Mouse (Mus musculus): ENCODE measurements around the gene H2afy.

Gene H2afy

DNA sequence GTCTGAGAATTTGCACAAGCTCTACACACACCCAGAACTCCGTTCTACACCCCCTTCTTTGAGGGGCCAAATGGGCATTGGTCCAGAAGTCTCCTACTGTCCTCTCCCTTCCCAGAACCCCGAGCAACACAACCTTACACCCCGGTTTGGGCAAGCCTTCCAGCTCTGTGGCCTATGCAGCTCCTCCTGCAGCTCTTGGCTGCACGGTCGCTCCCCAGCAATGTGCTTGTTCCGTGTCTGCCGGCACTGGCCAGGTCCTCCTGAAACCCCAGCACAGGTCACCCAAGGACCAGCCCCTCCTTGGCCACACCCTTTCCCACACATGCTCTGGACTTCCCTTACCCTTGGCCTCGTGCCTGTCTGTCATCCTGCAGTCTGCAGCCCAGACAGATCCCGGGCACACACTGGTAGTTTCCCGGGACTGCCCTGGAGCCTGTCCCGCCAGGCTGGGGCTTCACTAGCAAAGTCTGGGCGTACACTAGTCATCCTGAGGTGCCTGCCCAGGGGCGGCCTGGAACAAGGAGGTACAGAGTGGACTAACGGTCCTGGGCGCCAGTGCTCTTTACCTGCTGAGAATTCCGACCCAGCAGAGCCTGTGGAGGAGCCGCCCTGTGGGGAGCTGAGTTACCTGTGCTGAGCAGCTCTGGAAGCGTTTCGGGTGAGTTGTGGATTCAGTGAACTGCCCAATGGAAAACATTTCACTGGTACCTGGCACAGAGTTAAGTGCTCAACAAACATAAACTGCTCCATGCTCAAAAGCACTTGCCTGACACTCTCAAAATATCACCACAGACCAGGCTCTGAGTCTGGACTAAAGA, 22.5 kb downstream of the H2afy start:
- no peak for DNase-seq (ENCODE audit: extremely low read depth, low read depth, low spot score)

DNA sequence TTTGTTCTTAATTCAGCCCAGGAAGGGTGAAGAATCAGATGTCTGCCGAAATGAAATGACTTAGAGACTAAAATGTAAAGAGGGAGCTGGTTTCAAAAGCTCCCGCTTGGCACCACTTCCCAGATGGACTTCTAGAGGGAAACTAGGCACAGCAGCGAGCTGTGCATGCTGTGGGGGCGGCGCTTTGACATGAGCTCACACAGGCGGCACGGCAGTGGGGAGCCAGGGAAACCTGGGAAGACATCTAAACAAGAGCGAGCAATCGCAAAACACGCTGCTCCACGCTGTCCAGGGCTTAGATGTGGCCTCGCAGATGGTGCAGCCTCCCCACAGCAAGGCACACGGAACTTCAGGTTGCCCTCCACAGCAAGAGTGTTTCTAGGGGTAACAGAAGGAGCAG, 23.2 kb downstream of the H2afy start:
- DNase-seq (ENCODE audit: extremely low read depth, low read depth, low spot score): no peak

DNA sequence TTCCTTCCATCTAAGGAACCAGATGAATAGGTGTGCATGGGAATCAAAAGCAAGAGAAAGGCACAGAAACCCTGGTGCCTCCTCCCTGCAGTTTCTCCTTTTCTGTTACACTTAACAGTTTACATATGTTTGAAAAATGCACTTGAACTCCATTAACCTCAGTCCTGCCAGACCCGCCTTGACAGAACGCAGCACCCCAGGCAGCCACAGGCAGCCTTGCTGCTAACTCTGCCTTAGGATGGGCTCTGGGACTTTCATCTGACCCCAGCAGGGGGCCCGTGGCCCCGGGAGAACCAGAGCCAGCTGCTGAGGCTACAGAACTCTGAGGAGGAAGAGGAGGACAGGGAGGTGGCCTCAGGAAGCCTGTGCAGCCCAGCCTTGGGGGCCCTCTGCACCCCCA, 23.7 kb downstream of the H2afy start:
- no peak for DNase-seq (ENCODE audit: extremely low read depth, low read depth, low spot score)

DNA sequence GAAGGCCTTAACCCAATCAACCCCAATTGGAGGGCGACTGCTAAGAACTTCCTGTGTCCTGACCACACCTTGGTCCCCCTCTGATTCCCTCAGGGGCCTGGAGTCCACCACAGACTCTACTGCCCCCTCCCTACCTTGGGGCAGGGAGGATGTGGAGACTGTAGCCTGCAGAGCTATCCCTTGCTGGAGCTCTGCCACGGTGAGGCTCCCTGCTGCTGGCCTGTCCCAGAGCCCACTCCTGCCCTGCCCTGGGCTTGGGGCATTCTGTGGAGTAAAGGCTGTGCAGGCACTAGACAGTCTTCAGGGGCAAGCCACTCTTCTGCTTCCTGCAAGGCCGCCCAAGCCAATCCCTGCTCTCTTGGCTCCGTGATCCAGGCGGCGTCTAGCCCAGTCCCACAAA, 24.6 kb downstream of the H2afy start:
- no peak for DNase-seq (ENCODE audit: extremely low read depth, low read depth, low spot score)

DNA sequence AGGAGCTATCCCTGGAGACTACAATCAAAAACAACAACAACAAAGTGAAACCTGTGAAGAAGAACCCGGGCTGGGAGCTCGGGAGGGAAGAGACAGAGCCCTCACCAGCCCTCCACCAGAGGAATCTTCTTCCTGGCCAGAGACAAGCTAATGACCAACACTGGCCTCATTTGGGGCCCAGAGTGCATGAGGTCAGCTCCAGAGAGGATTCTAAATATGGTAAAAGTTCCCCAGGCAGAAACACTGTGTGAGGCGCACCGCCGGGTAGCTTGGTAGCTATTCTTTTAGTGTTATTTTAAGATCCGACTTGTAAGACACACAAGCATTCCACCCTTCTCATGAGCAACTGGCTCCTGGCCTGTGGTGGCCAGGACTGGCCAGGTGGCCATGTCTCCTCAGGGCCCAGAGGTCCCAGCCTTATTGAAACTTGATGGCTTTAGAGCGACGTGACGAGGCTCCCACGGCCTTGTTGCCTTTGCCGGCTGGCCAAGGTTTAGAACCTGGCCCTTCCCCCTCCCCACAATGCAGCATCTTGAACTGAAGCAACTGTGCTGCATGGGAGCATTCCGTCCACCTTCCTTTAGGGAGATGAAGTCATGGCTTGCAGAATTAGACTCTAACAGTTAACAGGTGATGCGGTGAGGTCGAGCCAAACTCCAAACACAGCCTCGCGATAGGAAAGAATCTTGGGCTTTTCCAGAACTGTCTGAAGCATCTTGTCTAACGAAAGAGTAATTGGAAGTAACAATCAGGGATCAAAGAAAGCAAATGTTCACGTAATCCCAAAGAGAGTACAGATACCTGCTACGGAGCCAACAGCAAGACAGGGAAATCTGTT, 25.2 kb downstream of the H2afy start:
- no peak for DNase-seq (ENCODE audit: extremely low read depth, low read depth, low spot score)

DNA sequence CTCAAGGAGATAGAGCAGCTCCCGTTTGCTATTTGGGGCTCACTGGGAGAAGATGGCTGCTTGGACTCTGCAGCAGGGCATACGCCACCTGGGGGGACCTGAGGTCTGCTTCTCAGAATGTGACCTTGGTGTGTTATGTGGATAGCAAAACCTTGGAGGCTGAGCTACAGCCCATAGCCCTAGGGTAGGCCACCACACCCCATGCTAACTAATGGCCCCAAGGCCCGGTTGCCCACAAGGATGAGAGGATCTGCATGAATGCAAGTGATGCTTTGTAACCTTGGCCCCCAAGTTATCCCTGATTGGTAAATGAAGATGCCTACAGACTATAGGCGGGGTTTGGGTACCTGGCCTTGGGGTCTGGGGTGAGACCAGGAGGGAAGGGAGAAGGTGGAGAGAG, 26.5 kb downstream of the H2afy start:
- DNase-seq (ENCODE audit: extremely low read depth, low read depth, low spot score): no peak

DNA sequence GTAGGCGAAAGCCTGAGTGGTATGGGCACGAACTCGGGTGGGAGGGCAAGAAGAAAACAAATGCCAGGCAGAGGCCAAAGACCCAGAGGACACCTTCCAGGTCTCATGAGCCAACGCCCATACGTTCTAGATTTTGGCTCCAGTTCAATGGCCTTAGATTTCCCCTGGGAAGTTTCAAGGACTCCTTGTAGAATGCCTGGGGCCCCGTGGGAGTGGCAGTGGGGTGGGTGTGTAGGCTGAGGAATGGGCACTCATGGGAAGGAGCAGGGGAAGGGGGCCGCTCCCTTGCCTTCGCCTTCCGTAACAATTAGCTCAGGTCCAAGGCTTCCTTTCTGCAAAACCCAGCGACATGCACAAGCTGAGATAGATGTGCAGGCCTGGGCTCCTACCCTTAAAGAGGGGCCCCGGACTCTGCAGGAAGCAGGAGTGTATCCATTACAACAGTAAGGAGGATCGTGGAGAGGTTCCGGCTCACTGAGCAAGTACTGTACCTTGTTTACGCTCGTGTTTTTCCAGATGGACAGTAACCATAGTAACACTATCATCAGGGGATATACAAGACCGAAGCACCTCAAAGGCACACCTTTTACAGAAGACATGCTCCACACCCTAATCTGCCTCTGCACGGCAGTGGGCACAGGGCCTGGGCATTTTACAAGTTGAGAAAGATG, 27.2 kb downstream of the H2afy start:
- no peak for DNase-seq (ENCODE audit: extremely low read depth, low read depth, low spot score)

DNA sequence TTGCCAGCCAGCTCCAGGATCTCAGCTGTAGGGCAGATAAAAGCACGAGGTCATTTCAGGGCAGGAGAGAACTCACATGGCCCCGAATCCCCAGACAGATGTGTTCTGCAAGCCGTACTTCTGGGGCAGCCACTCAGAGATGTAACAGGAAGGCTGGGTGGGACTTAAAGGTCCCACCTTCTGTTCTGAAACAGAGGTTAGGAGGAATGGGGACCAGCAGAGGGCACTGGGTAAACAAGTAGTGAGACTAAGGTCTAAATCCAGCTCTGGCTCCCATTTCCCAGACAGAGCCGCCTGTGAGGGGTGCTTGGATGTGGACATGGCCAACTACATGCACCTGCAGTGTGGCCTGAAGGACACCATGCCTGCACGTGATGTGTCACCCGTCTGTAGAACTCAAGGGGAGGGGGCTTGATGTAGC, 31.2 kb downstream of the H2afy start:
- no peak for DNase-seq (ENCODE audit: extremely low read depth, low read depth, low spot score)

DNA sequence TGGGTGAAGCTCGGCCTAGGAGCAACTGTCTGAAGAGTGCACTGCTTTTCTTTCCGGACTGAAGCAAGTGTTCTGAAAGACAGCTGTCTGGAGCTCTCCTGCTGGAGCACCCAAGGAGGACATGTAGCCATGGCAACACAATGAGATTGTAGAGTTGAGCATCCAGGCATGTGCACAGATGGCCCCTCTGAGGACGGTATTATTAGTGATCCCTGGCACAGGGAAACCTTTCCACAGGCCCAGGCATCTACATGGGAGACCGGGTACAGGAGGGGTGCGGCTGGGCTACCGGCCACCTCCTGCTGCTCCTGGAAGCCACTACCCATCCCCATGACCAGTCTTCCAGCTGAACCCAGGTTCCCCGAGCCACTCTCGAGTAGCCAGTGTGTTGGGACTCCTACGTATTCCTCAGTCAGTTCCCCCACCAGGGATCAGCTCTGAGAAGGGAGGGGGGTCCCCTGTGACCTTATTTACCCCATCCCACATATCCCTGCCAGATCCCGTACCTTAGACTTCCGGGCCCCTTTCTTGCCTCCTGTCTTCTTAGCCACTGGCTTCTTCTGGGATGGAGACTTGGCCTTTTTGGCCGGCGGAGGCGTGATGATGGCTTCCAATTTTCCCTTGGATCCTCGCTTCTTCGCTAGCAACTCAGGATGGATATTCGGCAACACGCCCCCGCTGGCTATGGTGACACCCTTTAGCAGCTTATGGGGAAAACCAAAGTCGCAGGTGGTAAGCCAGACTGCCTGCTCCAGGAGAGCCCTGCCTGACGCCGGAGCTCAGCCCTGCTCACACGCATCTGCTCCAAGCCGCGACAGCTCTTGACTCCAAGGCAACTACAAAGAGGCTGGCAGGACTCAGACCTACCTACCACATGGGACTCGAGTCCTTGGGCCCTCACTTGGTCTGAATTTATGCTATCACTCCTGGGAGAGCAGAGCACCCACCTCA, 32.1 kb downstream of the H2afy start:
- no peak for DNase-seq (ENCODE audit: extremely low read depth, low read depth, low spot score)

DNA sequence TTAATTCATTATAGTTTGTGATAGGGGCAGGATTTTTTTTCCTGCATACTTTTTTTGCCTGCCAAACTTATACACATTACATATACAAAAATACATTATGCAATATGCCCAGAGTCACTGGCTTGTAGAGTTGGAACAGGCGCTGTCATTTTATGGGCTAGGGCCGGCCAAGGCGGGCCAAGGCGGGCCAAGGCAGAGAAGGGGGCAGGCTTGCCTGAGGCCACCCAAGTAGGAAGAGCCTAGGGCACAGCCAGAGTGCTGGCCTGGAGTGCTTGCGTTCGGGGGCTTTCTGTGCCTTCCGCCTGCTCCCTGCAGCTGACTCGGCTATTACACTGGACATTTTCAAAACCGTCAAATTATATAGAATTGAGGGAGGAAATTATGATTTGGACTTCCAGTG, 34.0 kb downstream of the H2afy start:
- no peak for DNase-seq (ENCODE audit: extremely low read depth, low read depth, low spot score)

DNA sequence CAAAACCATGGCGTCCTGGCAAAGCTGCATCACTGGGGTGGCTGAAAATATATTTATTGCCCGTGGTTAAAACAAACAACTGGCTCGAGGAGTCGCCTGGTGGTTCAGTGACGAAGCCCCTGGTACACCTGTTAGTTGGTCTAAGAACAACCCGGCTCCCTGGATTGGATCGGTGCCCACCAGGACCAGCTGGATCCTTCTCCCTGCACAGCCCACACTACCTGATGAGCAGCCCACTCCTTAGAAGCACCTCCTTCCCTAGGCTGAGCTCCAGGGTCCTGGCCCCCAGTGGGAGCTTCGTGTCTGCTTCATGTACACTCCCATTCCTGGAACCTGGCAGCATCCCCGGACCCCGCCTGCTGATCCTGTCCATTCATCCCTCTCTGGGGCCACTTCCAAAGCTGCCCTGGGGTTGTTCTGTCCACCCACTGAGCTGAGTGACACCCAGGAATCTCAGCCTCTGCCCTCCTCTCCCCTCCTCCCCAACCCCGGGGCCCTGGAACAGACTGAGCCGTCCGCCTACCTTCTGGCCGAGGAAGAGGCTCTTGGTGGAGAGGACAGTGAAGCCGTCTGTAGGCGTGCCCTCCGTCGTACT, 40.5 kb downstream of the H2afy start:
- peak; percentile 56 for DNase-seq (ENCODE audit: extremely low read depth, low read depth, low spot score)

DNA sequence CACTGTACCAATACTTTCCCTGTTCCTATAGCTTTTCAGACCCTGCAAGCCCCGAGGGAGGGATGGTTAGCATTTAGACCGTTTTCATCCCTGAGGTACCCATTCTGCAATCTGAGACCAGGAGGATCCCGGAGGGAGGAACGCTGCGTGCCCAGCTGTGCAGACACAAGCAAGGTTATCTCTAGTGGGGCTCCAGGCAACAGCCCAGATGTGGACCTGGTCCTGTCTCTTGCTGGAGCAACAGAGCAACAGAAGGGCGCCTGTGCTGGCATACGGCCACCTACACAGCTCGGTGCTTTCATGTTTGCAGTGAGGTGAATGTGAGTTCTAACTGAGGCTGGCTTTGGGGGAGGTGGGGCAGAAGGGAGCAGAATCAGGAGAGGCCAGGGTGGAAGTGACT, 41.6 kb downstream of the H2afy start:
- no peak for DNase-seq (ENCODE audit: extremely low read depth, low read depth, low spot score)

DNA sequence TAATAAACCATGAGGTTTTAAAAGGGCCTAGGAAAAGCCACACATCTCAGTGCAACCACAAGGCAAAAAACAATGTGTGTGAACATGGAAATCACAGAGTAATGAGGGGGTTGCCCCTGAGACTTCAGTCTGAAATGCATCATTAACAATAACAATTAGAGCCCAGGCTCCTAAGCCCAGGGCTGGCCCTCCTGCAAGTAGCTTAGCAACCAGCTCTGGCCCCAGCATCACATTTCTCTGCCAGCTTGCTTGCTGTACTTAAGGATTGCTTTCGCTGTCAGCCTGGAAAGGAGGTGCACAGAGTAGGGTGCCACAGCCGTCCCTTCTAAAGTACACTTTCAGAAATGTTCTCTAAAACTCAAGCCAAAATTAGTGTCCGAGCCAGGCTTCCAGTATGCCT, 42.5 kb downstream of the H2afy start:
- DNase-seq (ENCODE audit: extremely low read depth, low read depth, low spot score): no peak

DNA sequence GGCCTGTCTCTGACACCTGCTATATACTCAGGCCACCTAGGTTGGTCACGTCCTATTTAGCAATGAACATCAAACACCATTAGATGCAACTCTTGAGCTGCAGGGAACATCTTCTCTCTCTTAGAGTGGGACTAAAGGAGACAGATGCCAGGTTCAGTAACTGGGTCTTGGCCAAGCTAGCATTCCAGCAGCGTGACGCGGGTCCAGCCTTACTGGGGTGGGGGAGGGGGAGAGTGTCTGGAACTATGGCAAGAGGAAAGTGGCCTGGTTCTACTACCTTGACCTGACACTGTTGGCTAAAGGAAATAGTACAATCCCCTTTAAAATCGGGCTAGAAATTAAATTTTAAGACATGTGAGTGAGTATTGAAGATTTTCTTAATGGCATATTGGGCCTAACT, 43.6 kb downstream of the H2afy start:
- DNase-seq (ENCODE audit: extremely low read depth, low read depth, low spot score): no peak

DNA sequence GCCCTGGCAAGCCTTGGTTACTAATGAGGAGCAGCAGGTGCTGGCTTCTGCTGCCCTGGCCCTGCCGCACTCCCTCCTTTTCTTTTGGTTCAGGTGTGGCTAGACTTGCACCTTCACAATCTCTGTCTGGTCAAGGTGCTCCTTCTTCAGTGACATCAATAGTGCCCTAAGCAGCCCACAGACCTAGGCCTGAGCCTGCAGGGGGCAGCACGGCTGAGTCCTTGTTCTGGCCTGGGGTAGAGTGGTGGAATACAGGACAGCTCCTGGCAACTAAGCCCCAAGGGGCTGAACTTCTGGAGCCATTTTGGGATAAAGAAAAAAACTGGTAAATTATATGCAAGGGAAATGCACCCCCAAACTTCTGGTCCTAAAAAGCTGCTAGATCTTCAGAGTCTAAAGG, 45.6 kb downstream of the H2afy start:
- no peak for DNase-seq (ENCODE audit: extremely low read depth, low read depth, low spot score)

DNA sequence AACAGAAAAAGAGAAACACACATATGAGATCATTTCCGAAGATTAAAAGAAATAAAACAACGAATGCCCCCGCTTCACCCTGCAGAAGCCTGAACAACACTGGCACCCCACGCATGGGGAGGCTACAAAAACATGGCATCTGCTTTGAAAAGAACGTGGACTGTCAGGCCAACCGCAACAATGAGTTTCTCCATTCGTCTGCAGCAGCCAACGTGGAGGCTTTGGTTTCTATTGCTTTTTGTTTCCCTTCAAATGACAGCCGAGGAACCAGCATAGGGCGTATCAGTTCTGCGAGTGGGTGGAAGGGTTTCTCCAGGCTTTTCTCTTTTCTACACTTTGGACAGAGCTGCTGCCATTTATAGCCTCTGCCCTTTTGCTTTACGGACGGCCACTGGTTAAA, 47.6 kb downstream of the H2afy start:
- no peak for DNase-seq (ENCODE audit: extremely low read depth, low read depth, low spot score)

DNA sequence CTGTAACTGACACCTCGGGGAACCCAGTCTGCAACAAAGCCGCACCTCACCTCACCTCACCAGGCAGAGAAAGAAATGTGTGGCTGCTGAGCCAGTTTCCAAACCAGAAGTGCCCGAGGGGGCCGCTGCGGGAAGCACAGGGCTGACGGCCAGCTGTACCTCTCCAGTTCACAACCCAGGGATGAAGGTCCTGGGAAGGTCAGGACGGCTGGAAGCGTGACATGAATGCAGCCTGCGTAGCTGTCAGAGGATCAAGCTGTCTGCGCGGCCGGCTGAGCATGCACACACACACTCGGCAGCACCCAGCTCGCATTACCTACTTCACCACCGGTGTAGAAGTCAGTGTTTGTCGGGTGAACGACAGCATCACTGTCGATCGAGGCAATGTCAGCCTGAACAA, 48.2 kb downstream of the H2afy start:
- no peak for DNase-seq (ENCODE audit: extremely low read depth, low read depth, low spot score)

DNA sequence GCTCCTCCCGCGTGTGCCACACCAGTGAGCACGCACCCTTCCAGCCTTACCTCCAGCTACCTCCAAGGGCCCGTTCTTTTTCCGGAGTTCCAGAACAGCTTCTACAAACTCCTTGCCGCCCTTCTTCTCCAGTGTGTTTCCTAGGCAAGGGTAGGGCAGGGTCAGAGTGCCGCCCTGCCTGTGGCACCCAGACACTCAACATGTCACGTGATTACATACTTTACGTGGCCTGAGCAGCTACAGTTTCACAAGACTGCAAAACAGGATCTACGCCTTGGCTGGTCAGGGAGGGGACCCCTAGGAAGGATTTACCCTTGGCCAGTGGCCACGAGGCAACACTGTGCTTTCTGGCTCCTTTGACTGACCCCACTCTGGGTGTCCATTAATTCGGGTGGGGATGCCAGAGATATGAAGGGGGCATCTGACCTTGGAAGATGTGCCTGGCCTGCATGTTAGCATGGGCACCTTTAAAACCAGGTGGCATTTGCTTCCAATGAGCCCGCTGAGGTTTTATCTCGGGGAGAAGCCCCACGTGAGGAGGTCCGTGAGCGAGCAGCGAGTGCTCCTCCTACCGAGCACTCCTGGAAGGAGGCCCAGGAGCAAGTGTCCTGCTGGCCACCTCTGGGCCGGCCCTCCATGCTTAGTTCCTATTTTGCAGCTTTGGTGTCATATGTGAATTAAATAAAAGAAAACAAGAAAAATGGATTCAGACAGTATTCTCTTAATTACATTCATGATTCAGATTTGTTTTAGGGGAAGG, 51.8 kb downstream of the H2afy start:
- DNase-seq (ENCODE audit: extremely low read depth, low read depth, low spot score): no peak

DNA sequence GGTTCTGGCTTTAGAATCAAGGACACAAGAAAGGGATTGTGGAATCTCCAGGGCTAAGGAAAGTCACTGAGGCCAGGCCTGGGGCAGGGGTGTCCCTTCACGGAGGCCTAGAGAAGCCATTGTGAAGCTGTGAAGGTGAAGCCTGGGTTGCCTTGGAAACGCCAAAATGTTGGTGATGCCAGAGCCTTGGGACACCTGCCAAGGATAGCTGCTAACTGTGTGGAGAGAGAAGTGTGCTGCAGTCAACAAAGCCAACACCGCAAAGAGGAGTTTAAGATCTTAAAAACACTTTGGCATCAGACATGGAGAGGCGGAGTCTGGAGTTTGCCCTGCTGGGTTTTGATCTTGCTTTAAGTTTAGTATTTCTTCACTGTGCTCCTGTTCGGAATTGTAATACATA, 54.5 kb downstream of the H2afy start:
- DNase-seq (ENCODE audit: extremely low read depth, low read depth, low spot score): no peak

DNA sequence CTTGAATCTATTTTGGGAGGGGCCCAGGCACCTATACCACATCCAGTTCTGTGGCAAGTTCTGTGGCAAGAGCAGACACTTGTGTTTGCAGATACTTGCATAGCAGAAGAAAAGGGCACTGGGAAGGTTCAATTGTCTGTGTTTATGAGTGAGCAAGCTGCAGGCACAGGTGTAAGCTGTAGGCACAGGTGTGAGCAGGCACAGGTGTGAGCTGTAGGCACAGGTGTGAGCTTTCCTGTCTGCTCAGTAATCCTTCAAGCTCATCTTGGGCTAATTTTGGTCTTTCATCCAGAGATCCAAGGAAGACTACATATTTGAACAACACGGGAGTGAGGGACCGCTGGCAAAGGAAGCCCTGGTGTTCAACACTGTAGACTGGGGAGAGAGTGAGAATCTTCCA, 56.5 kb downstream of the H2afy start:
- no peak for DNase-seq (ENCODE audit: extremely low read depth, low read depth, low spot score)
